Comparison of ENCODE assay signal across 9 mouse cellular contexts in the genomic region with DNA sequence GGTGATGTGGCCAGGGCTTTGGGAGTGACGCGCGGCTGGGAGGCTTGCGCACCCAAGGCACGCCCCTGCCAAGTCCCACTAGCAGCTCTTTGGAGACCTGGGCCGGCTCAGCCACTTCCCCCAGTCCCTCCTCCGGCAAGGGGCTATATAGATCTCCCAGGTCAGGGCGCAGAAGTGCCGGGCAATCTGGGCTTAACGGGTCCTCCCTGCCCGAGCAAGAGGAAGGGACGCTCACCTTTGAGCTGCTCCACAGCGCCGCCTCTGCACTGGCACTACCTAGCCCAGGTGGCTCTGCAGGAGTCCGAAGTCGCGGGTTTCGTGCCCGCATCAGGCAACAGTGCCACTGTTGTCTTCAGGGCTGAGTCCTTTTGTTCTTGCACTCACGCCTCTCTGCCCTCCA. TPM values are rescaled to one million over a fixed set of nuclear protein-coding genes. Genes with fewer than 3 reads are reported as not detected.
DNase-seq lines count a peak whose midpoint lies in the region; ATAC-seq and TF ChIP-seq lines count a peak whose summit lies in the region.
"Had no signal": no experiment of that assay in that cellular context is flagged by ENCODE, and none has a peak within 500 bp of the region (broad histone marks: within the 10 kb centered on the region; RNA-seq: fewer than 3 reads in every experiment).

Ucp1 (plus strand) TSS at position 177 of the 400 bp plus-strand sequence.

- no peak within 1 kb of the TSS for H3K9ac ChIP-seq in hindbrain, embryonic 14.5 days
- H3K9ac ChIP-seq in midbrain, embryonic 15.5 days, result no peak within 1 kb of the TSS

- H3K36me3 ChIP-seq in hindbrain, embryonic 14.5 days (replicated peaks; ENCODE audit: control insufficient read depth, insufficient read depth), result no peaks in the 10 kb centered on the region
- H3K36me3 ChIP-seq in midbrain, embryonic 15.5 days (replicated peaks), result no peaks in the 10 kb centered on the region

- no peaks in the 10 kb centered on the region for H3K27me3 ChIP-seq in cerebellum, adult 2 months (ENCODE audit: control insufficient read depth, insufficient read depth, low read length)
- peaks cover 14% of the 10 kb centered on the region; the same call in 1 of the 2 replicates for H3K27me3 ChIP-seq in hindbrain, embryonic 14.5 days (ENCODE audit: control insufficient read depth, insufficient read depth, low read length)
- H3K27me3 ChIP-seq in midbrain, embryonic 15.5 days (replicated peaks), result peaks cover 8% of the 10 kb centered on the region; the same call in 1 of the 2 replicates

- no peak within 1 kb of the TSS for H3K4me3 ChIP-seq in cerebellum, adult 2 months (replicated peaks; ENCODE audit: insufficient read depth, low read depth, low read length)
- H3K4me3 ChIP-seq in hindbrain, embryonic 14.5 days (replicated peaks; ENCODE audit: low read length), result peak within 1 kb of the TSS; percentile 18
- peak within 1 kb of the TSS; percentile 27 for H3K4me3 ChIP-seq in midbrain, embryonic 15.5 days
- H3K4me3 ChIP-seq: erythroblast, embryonic 14.5 days had no signal

- no peak within 1 kb of the TSS for H3K27ac ChIP-seq in cerebellum, adult 2 months (ENCODE audit: insufficient read depth, low read length)
- no peak within 1 kb of the TSS for H3K27ac ChIP-seq in hindbrain, embryonic 14.5 days
- H3K27ac ChIP-seq in midbrain, embryonic 15.5 days, result no peak within 1 kb of the TSS

- peak within 1 kb of the TSS; percentile 43 for H3K4me2 ChIP-seq in hindbrain, embryonic 14.5 days (replicated peaks)
- peak within 1 kb of the TSS; percentile 52 for H3K4me2 ChIP-seq in midbrain, embryonic 15.5 days

- H3K9me3 ChIP-seq in hindbrain, embryonic 14.5 days (ENCODE audit: control insufficient read depth, low read length), result no peaks in the 10 kb centered on the region
- H3K9me3 ChIP-seq in midbrain, embryonic 15.5 days, result no peaks in the 10 kb centered on the region

- no peak for TF ChIP-seq POLR2A in cerebellum, adult 2 months (IDR thresholded peaks at IDR 0.05; ENCODE audit: borderline replicate concordance, insufficient read depth, low read length)

- WGBS in cerebellum, adult 2 months, result 5% methylated on average over 20 of the region's 20 CpGs
- WGBS in hindbrain, embryonic 14.5 days, result 3% methylated on average over 20 of the region's 20 CpGs
- WGBS in midbrain, embryonic 15.5 days, result 6% methylated on average over 20 of the region's 20 CpGs

- peak; percentile 13 to 31 for DNase-seq in cerebellum, adult 2 months
- no peak for DNase-seq in cerebellum, adult 9-10 months
- DNase-seq in thymus, postnatal 4 days, result peak; percentile 31
- DNase-seq in thymus, postnatal 0 days (ENCODE audit: low spot score), result no peak
- no peak for DNase-seq in hindbrain, embryonic 14.5 days (ENCODE audit: low spot score)
- no peak for DNase-seq in T-cell, adult 2 months (ENCODE audit: low spot score)

- no peak for TF ChIP-seq CTCF in cerebellum, adult 2 months (IDR thresholded peaks at IDR 0.05; ENCODE audit: borderline replicate concordance, insufficient read depth, low read depth, low read length)

- ATAC-seq in hindbrain, embryonic 14.5 days (ENCODE audit: low FRiP score), result peak; percentile 27; the same call in 1 of the 2 replicates
- ATAC-seq in midbrain, embryonic 15.5 days (replicated peaks), result peak; percentile 33; the same call in 1 of the 2 replicates
- ATAC-seq in erythroid progenitor cell, adult 5-6 weeks (replicated peaks; ENCODE audit: low FRiP score, poor library complexity, severe bottlenecking), result no peak

- H3K4me1 ChIP-seq in cerebellum, adult 2 months (ENCODE audit: control insufficient read depth, insufficient read depth, low read length), result peaks cover 4% of the 10 kb centered on the region
- no peaks in the 10 kb centered on the region for H3K4me1 ChIP-seq in hindbrain, embryonic 14.5 days (replicated peaks; ENCODE audit: control insufficient read depth, insufficient read depth, low read length)
- peaks cover 6% of the 10 kb centered on the region; the same call in 1 of the 2 replicates for H3K4me1 ChIP-seq in midbrain, embryonic 15.5 days

RNA-seq across cellular contexts. Expression of gene Ucp1, which starts in this region (rescaled TPM):
- polyA plus RNA-seq in cerebellum, adult 2 months (2012; rRNA removed), result 0.67 and 0.77 TPM in 2 replicates
- polyA plus RNA-seq in thymus, postnatal 0 days (2015; fragmentation: Nextera tagmentation; extraction: Ambion mirVana), result 0.19 and 1.0 TPM in 2 replicates
- 0.16 TPM in 1 of 2 replicates, not detected in the other for polyA plus RNA-seq in hindbrain, embryonic 14.5 days (2014; fragmentation: Nextera tagmentation; extraction: Ambion mirVana)
- 0.10 and 0.27 TPM in 2 replicates for polyA plus RNA-seq in midbrain, embryonic 15.5 days (2015; fragmentation: Nextera tagmentation; extraction: Ambion mirVana)
- total RNA-seq in erythroid progenitor cell, adult 5-6 weeks (2015; ENCODE audit: low replicate concordance), result not detected in 2 replicates
- not detected in 2 replicates for total RNA-seq in erythroid progenitor cell, adult 5-6 weeks (2017; ENCODE audit: low replicate concordance)
- polyA plus RNA-seq: erythroblast, embryonic 14.5 days had no signal

Comparison
In these comparisons a context has a peak if more than half of its experiments do, and no peak if none do; other contexts are left out.
1. Peak in DNase-seq in cerebellum, adult 2 months; RNA of the gene not detected or under 1 TPM.
2. Peak in ATAC-seq, H3K4me3 ChIP-seq and H3K4me2 ChIP-seq in hindbrain, embryonic 14.5 days; RNA of the gene not detected or under 1 TPM.
3. Peak in ATAC-seq, H3K4me3 ChIP-seq and H3K4me2 ChIP-seq in midbrain, embryonic 15.5 days; RNA of the gene not detected or under 1 TPM.